Comparison of ENCODE assay signal across 8 mouse cellular contexts in the genomic region with DNA sequence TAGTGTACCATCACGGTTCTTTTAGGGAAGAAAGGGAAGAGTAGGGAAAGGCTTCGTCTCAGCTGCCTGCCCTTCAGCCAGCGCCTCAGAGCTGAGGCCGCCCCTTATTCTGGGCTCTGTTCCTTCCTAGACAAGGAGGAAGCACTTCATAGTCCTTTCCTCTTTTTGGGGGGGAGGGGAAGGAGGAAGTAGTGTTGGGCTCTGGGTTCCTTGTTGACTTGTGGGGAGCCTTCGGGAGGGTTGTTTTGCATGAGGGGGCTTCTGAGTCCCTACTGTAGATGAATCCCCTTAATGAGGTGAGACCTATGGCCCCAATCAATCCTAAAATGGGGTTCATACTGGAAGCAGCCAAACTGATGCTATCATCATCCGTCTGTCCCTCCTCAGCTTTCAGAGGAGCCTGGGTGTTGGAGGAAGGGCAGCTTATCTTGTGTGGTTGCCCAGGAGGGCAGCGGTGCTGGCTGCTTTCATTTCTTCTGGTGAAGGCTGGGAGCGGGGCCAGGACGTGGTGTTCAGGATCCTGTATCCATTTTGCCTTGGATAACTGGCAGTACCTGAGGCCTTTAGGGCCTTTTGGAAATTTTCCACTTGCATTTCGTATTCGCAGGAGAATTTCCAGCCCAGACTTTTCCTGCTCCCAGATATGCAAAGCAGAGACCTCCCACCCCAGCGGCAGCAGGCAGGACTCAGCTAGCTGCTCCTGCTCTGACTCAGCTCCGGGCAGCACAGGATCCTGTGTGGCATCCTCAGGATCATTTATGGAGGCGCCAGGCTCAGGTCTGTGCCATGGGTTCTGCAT. TPM values are rescaled to one million over a fixed set of nuclear protein-coding genes. Genes with fewer than 3 reads are reported as not detected.
A peak's percentile ranks its signal among the peaks of the same experiment; 100 is the strongest.
DNase-seq lines count a peak whose midpoint lies in the region; ATAC-seq lines count a peak whose summit lies in the region.

No protein-coding gene starts in this region.

- H3K27me3 ChIP-seq in liver, embryonic 12.5 days (replicated peaks): peaks cover 16% of the 10 kb centered on the region

- peak overlapping the region; percentile 83 for H3K4me2 ChIP-seq in liver, embryonic 12.5 days

- peak overlapping the region; percentile 93 for H3K27ac ChIP-seq in liver, embryonic 12.5 days

- no peaks in the 10 kb centered on the region for H3K9me3 ChIP-seq in liver, embryonic 12.5 days (replicated peaks)

- DNase-seq in thymus, postnatal 14 days: peak; percentile 25
- no peak for DNase-seq in thymus, postnatal 36 days
- peak; percentile 68 to 76 for DNase-seq in cerebellum, postnatal 14 days
- peak; percentile 83 to 84 for DNase-seq in heart, adult 18-20 months
- peak; percentile 86 for DNase-seq in kidney, adult 9 months
- peak; percentile 61 for DNase-seq in right cerebral cortex, adult 18-20 months
- no peak for DNase-seq in retina, embryonic 14.5 days (ENCODE audit: low spot score)

- peaks cover 98% of the 10 kb centered on the region for H3K4me1 ChIP-seq in liver, embryonic 12.5 days

- peak overlapping the region; percentile 67 for H3K4me3 ChIP-seq in liver, embryonic 12.5 days

- H3K9ac ChIP-seq in liver, embryonic 12.5 days: peak overlapping the region; percentile 85

- peaks cover 11% of the 10 kb centered on the region for H3K36me3 ChIP-seq in liver, embryonic 12.5 days

- WGBS in liver, embryonic 12.5 days (ENCODE audit: insufficient replicate concordance): 4% methylated on average over 14 of the region's 14 CpGs

- ATAC-seq in liver, embryonic 12.5 days: peak; percentile 66

RNA-seq across cellular contexts. Expression of gene Ampd3, which starts 5.4 kb away (rescaled TPM):
- total RNA-seq in heart, adult 18-20 months (2021): 10 to 100 TPM; 31.3 to 34.4 TPM
- polyA plus RNA-seq in liver, embryonic 12.5 days (2016; fragmentation: Nextera tagmentation; extraction: Ambion mirVana): 33.7 and 34.2 TPM in 2 replicates

Comparison
In these comparisons a context has a peak if more than half of its experiments do, and no peak if none do; other contexts are left out.
1. DNase-seq: peak in thymus, postnatal 14 days (single experiment), cerebellum, postnatal 14 days (2 of 2), heart, adult 18-20 months (2 of 2), kidney, adult 9 months (single experiment) and right cerebral cortex, adult 18-20 months (single experiment); none in thymus, postnatal 36 days (0 of 2) and retina, embryonic 14.5 days (single experiment).